Mouse (Mus musculus): Measurements from ENCODE around the gene Tlx2.

The Tlx2 gene

GRCm38 (mm10) chr6:83092416-83093127 is 22.5 kb upstream of the Tlx2 start:
- DNase-seq (ENCODE audit: low spot score): no peak

GRCm38 (mm10) chr6:83087926-83088260 is 17.8 kb upstream of the Tlx2 start:
- no peak for DNase-seq (ENCODE audit: low spot score)

- no peak for DNase-seq (ENCODE audit: low spot score)
Measured at GRCm38 (mm10) chr6:83087205-83087925, 17.3 kb upstream of the Tlx2 start.

GRCm38 (mm10) chr6:83086121-83087035 is 16.3 kb upstream of the Tlx2 start, which contains the start of gene Lbx2:
Lbx2 (plus strand) TSS chr6:83086367.
- DNase-seq (ENCODE audit: low spot score): no peak

GRCm38 (mm10) chr6:83084477-83084876 is 14.4 kb upstream of the Tlx2 start:
- no peak for DNase-seq (ENCODE audit: low spot score)

- no peak for DNase-seq (ENCODE audit: low spot score)
Measured at GRCm38 (mm10) chr6:83083497-83083896, 13.4 kb upstream of the Tlx2 start.

- no peak for DNase-seq (ENCODE audit: low spot score)
Measured at GRCm38 (mm10) chr6:83080210-83080609, 10.1 kb upstream of the Tlx2 start.

- peak; percentile 99 for DNase-seq (ENCODE audit: low spot score)
Measured at GRCm38 (mm10) chr6:83078324-83078858, 8.3 kb upstream of the Tlx2 start.

GRCm38 (mm10) chr6:83077630-83078323 is 7.7 kb upstream of the Tlx2 start, which contains the start of gene Pcgf1:
Pcgf1 (plus strand) TSS chr6:83077869.
- peak; percentile 35 for DNase-seq (ENCODE audit: low spot score)

- DNase-seq (ENCODE audit: low spot score): no peak
Measured at GRCm38 (mm10) chr6:83074979-83075378, 4.9 kb upstream of the Tlx2 start.

- DNase-seq (ENCODE audit: low spot score): no peak
Measured at GRCm38 (mm10) chr6:83071220-83071619, 1.1 kb upstream of the Tlx2 start.

GRCm38 (mm10) chr6:83070311-83071219 is 472 bp upstream of the Tlx2 start:
- no peak for DNase-seq (ENCODE audit: low spot score)

- no peak for DNase-seq (ENCODE audit: low spot score)
Measured at GRCm38 (mm10) chr6:83069488-83070246, 426 bp downstream of the Tlx2 start.

- DNase-seq (ENCODE audit: low spot score): no peak
Measured at GRCm38 (mm10) chr6:83068706-83069487, 1.2 kb downstream of the Tlx2 start.

- no peak for DNase-seq (ENCODE audit: low spot score)
Measured at GRCm38 (mm10) chr6:83068221-83068620, 1.9 kb downstream of the Tlx2 start.

- no peak for DNase-seq (ENCODE audit: low spot score)
Measured at GRCm38 (mm10) chr6:83066441-83066840, 3.7 kb downstream of the Tlx2 start.

GRCm38 (mm10) chr6:83065995-83066394 is 4.1 kb downstream of the Tlx2 start:
- DNase-seq (ENCODE audit: low spot score): no peak

GRCm38 (mm10) chr6:83058725-83059124 is 11.4 kb downstream of the Tlx2 start:
- no peak for DNase-seq (ENCODE audit: low spot score)

GRCm38 (mm10) chr6:83057790-83058189 is 12.3 kb downstream of the Tlx2 start, which contains the start of gene Dqx1:
Dqx1 (plus strand) TSS chr6:83057844.
- DNase-seq (ENCODE audit: low spot score): no peak
